Mouse (Mus musculus) MEL (cell line): ENCODE results near the gene Nkiras2. TPM values are rescaled to one million over a fixed set of nuclear protein-coding genes. Genes with fewer than 3 reads are reported as not detected.
A peak's percentile ranks its signal among the peaks of the same experiment; 100 is the strongest.

Experiments used
- DNase-seq: peaks from one replicate; pipeline ENCODE4 v3.0.0; 2011; ENCODE audit warnings: low read depth, low spot score
- H3K27ac ChIP-seq: 2 replicates; pipeline ENCODE4 v1.5.1; 2012; ENCODE audit warnings: low read depth, mild to moderate bottlenecking, control low read depth, low read length, moderate library complexity; ENCODE audit not compliant: control insufficient read depth
- H3K27me3 ChIP-seq, 2 experiments: fragments of 150-350 bp in 1 of 2; sonication (generic) in 1 of 2; 2 replicates each; pipeline ENCODE4 v1.6.1; 2012; ENCODE audit warnings: low read length in 2 of 2, mild to moderate bottlenecking in 2 of 2, improper control_type of control experiment in 1 of 2, moderate library complexity in 1 of 2; ENCODE audit not compliant: insufficient read depth in 2 of 2, control insufficient read depth in 1 of 2
- H3K36me3 ChIP-seq, 2 experiments: 2 replicates each; pipeline ENCODE4 v1.6.1; 2012 to 2014; ENCODE audit warnings: low read length in 2 of 2, improper control_type of control experiment in 1 of 2, inconsistent platforms in 1 of 2, mild to moderate bottlenecking in 1 of 2; ENCODE audit not compliant: insufficient read depth in 2 of 2, control insufficient read depth in 1 of 2
- H3K4me1 ChIP-seq, 2 experiments: fragments of 150-350 bp in 1 of 2; sonication (generic) in 1 of 2; 2 replicates each; pipeline ENCODE4 v1.6.1; 2012; ENCODE audit warnings: low read length in 2 of 2, improper control_type of control experiment in 1 of 2, mild to moderate bottlenecking in 1 of 2; ENCODE audit not compliant: insufficient read depth in 2 of 2, control insufficient read depth in 1 of 2
- H3K4me3 ChIP-seq, 2 experiments: fragments of 150-350 bp in 1 of 2; sonication (generic) in 1 of 2; 2 replicates each; pipeline ENCODE4 v1.5.1; 2012; ENCODE audit warnings: low read depth in 2 of 2, low read length in 2 of 2, mild to moderate bottlenecking in 2 of 2, moderate library complexity in 2 of 2, control low read depth in 1 of 2, improper control_type of control experiment in 1 of 2; ENCODE audit not compliant: control insufficient read depth in 1 of 2, insufficient read depth in 1 of 2
- H3K79me2 ChIP-seq: 2 replicates; pipeline ENCODE4 v1.6.1; 2012; ENCODE audit warnings: mild to moderate bottlenecking, low read length, moderate library complexity; ENCODE audit not compliant: control insufficient read depth, poor library complexity, insufficient read depth
- H3K9ac ChIP-seq: 2 replicates; pipeline ENCODE4 v1.6.1; 2012; ENCODE audit warnings: low read depth, mild to moderate bottlenecking, control low read depth, low read length, moderate library complexity; ENCODE audit not compliant: control insufficient read depth, poor library complexity, severe bottlenecking
- H3K9me3 ChIP-seq: fragments of 150-350 bp; sonication (generic); replicated peaks from 2 replicates; pipeline ENCODE4 v1.6.1; 2012; ENCODE audit warnings: mild to moderate bottlenecking, low read length, improper control_type of control experiment, moderate library complexity; ENCODE audit not compliant: insufficient read depth
- CHD1 ChIP-seq: IDR thresholded peaks from 2 replicates; pipeline ENCODE4 v1.6.1; 2012; ENCODE audit warnings: low read depth, mild to moderate bottlenecking, inconsistent platforms, low read length, improper control_type of control experiment
- CHD2 ChIP-seq: IDR thresholded peaks from 2 replicates; pipeline ENCODE4 v1.6.1; 2011; ENCODE audit warnings: low read length, improper control_type of control experiment
- CTCF ChIP-seq, 3 experiments: IDR thresholded peaks in 2 of 3; conservative IDR thresholded peaks in 1 of 3; 2 replicates each; pipeline ENCODE4 v1.5.1; 2011 to 2012; ENCODE audit warnings: low read length in 3 of 3, low read depth in 2 of 3, mild to moderate bottlenecking in 2 of 3, improper control_type of control experiment in 1 of 3, inconsistent platforms in 1 of 3, mixed read lengths in 1 of 3, moderate library complexity in 1 of 3; ENCODE audit not compliant: control insufficient read depth in 1 of 3, insufficient read depth in 1 of 3, poor library complexity in 1 of 3, severe bottlenecking in 1 of 3
- EP300 ChIP-seq, 2 experiments: IDR thresholded peaks; 2 replicates each; pipeline ENCODE4 v1.6.1; 2011; ENCODE audit warnings: improper control_type of control experiment in 2 of 2, low read length in 2 of 2, low read depth in 1 of 2, mild to moderate bottlenecking in 1 of 2
- GABPA ChIP-seq: IDR thresholded peaks from 2 replicates; pipeline ENCODE4 v1.6.1; 2012; ENCODE audit warnings: low read depth, mild to moderate bottlenecking, inconsistent platforms, low read length, improper control_type of control experiment, moderate library complexity
- HCFC1 ChIP-seq: IDR thresholded peaks from 2 replicates; pipeline ENCODE4 v1.6.1; 2012; ENCODE audit warnings: low read depth, mild to moderate bottlenecking, inconsistent platforms, low read length, improper control_type of control experiment, moderate library complexity
- JUND ChIP-seq: IDR thresholded peaks from 2 replicates; pipeline ENCODE4 v1.6.1; 2011; ENCODE audit warnings: low read depth, mild to moderate bottlenecking, improper control_type of control experiment, low read length
- KAT2A ChIP-seq: conservative IDR thresholded peaks from 2 replicates; pipeline ENCODE4 v1.6.1; 2012; ENCODE audit warnings: low read depth, low read length, improper control_type of control experiment, inconsistent platforms
- MEF2A ChIP-seq: IDR thresholded peaks from 2 replicates; pipeline ENCODE4 v1.6.1; 2014; ENCODE audit warnings: low read depth, mild to moderate bottlenecking, inconsistent platforms, low read length, improper control_type of control experiment; ENCODE audit not compliant: poor library complexity, insufficient replicate concordance, severe bottlenecking; ENCODE audit errors: extremely low read depth
- MYB ChIP-seq: IDR thresholded peaks from 2 replicates; pipeline ENCODE4 v1.6.1; 2011; ENCODE audit warnings: mild to moderate bottlenecking, low read depth, low read length, improper control_type of control experiment
- MYC ChIP-seq: IDR thresholded peaks from 2 replicates; pipeline ENCODE4 v1.6.1; 2011; ENCODE audit warnings: low read depth, mild to moderate bottlenecking, low read length, improper control_type of control experiment, moderate library complexity
- NELFE ChIP-seq: IDR thresholded peaks from 2 replicates; pipeline ENCODE4 v1.6.1; 2011; ENCODE audit warnings: low read depth, low read length, improper control_type of control experiment
- NRF1 ChIP-seq: IDR thresholded peaks from 2 replicates; pipeline ENCODE4 v1.6.1; 2014; ENCODE audit warnings: low read depth, mild to moderate bottlenecking, inconsistent platforms, low read length, improper control_type of control experiment, moderate library complexity; ENCODE audit not compliant: poor library complexity, insufficient read depth, severe bottlenecking
- POLR2A ChIP-seq, 2 experiments: IDR thresholded peaks; 2 replicates each; pipeline ENCODE4 v1.6.1; 2011 to 2012; ENCODE audit warnings: low read length in 2 of 2, mild to moderate bottlenecking in 2 of 2, control low read depth in 1 of 2, improper control_type of control experiment in 1 of 2, low read depth in 1 of 2, moderate library complexity in 1 of 2; ENCODE audit not compliant: control insufficient read depth in 1 of 2, insufficient read depth in 1 of 2, poor library complexity in 1 of 2
- POLR2AphosphoS2 ChIP-seq: IDR thresholded peaks from 2 replicates; pipeline ENCODE4 v1.6.1; 2011; ENCODE audit warnings: low read length, improper control_type of control experiment
- RAD21 ChIP-seq: IDR thresholded peaks from 2 replicates; pipeline ENCODE4 v1.6.1; 2011; ENCODE audit warnings: mild to moderate bottlenecking, low read depth, low read length, improper control_type of control experiment
- SIN3A ChIP-seq: IDR thresholded peaks from 2 replicates; pipeline ENCODE4 v1.6.1; 2012; ENCODE audit warnings: low read length, improper control_type of control experiment, inconsistent platforms
- TAL1 ChIP-seq: IDR thresholded peaks from 2 replicates; pipeline ENCODE4 v1.6.1; 2012; ENCODE audit warnings: mild to moderate bottlenecking, inconsistent platforms, low read length, moderate library complexity, mixed read lengths
- TBP ChIP-seq: IDR thresholded peaks from 2 replicates; pipeline ENCODE4 v1.8.0; 2011; ENCODE audit warnings: low read depth, low read length, improper control_type of control experiment
- TCF12 ChIP-seq: IDR thresholded peaks from 2 replicates; pipeline ENCODE4 v1.6.1; 2014; ENCODE audit warnings: low read depth, mild to moderate bottlenecking, inconsistent platforms, low read length, improper control_type of control experiment, moderate library complexity
- USF1 ChIP-seq: IDR thresholded peaks from 2 replicates; pipeline ENCODE4 v1.6.1; 2014; ENCODE audit warnings: low read depth, mild to moderate bottlenecking, inconsistent platforms, low read length, improper control_type of control experiment, moderate library complexity
- USF2 ChIP-seq, 2 experiments: IDR thresholded peaks; 2 replicates each; pipeline ENCODE4 v1.6.1; 2011 to 2012; ENCODE audit warnings: improper control_type of control experiment in 2 of 2, low read length in 2 of 2, borderline replicate concordance in 1 of 2, inconsistent platforms in 1 of 2, low read depth in 1 of 2, mild to moderate bottlenecking in 1 of 2; ENCODE audit not compliant: insufficient read depth in 1 of 2
- ZC3H11A ChIP-seq: IDR thresholded peaks from 2 replicates; pipeline ENCODE4 v1.6.1; 2012; ENCODE audit warnings: low read depth, mild to moderate bottlenecking, inconsistent platforms, low read length, improper control_type of control experiment
- ZMIZ1 ChIP-seq: IDR thresholded peaks from 2 replicates; pipeline ENCODE4 v1.6.1; 2012; ENCODE audit warnings: low read depth, mild to moderate bottlenecking, inconsistent platforms, low read length, improper control_type of control experiment, moderate library complexity
- ZNF384 ChIP-seq: IDR thresholded peaks from 2 replicates; pipeline ENCODE4 v1.6.1; 2012; ENCODE audit warnings: low read depth, mild to moderate bottlenecking, inconsistent platforms, low read length, improper control_type of control experiment
- polyA plus RNA-seq, 2 experiments: library from polyadenylated mRNA; stranded (reverse) in 1 of 2; unstranded in 1 of 2; fragments of >175 nt in 1 of 2; fragments of >200 nt in 1 of 2; gene quantifications; 2 replicates each; pipeline versions ENCODE4 v1.2.1 to v1.2.4; 2012; ENCODE audit warnings: low replicate concordance in 2 of 2, low read depth in 1 of 2; ENCODE audit not compliant: insufficient read length in 2 of 2, insufficient read depth in 1 of 2, missing spikeins in 1 of 2
- total RNA-seq: library from RNA; depleted of rRNA; stranded (reverse); fragments of 300-350 nt; gene quantifications from 2 replicates; pipeline ENCODE4 v1.2.3, GENCODE M21; 2012

Nkiras2 gene
- total and polyA plus RNA-seq, 3 experiments, result 37.1 to 49.9 TPM; not detected in 1

- TF ChIP-seq ZNF384 (no peak), MYC (no peak; the same call in 1 of the 2 replicates)
Measured at GRCm38 (mm10) chr11:100623867-100624266, 4.8 kb downstream of the Nkiras2 start (continued).

- Histone ChIP-seq H3K4me3 (no peak overlapping the region), H3K27me3 (no peaks in the 10 kb centered on the region), H3K36me3 (peaks cover 0 to 43% of the 10 kb centered on the region in 2 experiments; a peak in 2 of 4 replicates), H3K9ac (peak overlapping the region; percentile 4; the same call in 1 of the 2 replicates), H3K9me3 (no peaks in the 10 kb centered on the region), H3K4me1 (peaks cover 10 to 53% of the 10 kb centered on the region in 2 experiments), H3K27ac (peak overlapping the region; percentile 84), H3K79me2 (peaks cover 4% of the 10 kb centered on the region)
- no peak for DNase-seq
- TF ChIP-seq USF2 (IDR thresholded peaks at IDR 0.05; ENCODE audit: borderline replicate concordance in 1 of 2, insufficient read depth in 1 of 2, low read depth in 1 of 2, low read length in 2 of 2) (no peak), EP300 (IDR thresholded peaks at IDR 0.05; ENCODE audit: low read depth in 1 of 2, low read length in 2 of 2) (peak in 1 of 2 experiments; percentile 26; a peak in 1 of 4 replicates), ZC3H11A (no peak), MYC (no peak), KAT2A (no peak)
Measured at GRCm38 (mm10) chr11:100625754-100626700, 7.0 kb downstream of the Nkiras2 start.

GRCm38 (mm10) chr11:100626701-100627195 lies 7.7 kb downstream of the Nkiras2 start:
- peaks cover 0 to 43% of the 10 kb centered on the region in 2 experiments; a peak in 2 of 4 replicates for H3K36me3 ChIP-seq
- peak overlapping the region; percentile 84 for H3K27ac ChIP-seq
- peaks cover 4% of the 10 kb centered on the region for H3K79me2 ChIP-seq
- peaks cover 10 to 53% of the 10 kb centered on the region in 2 experiments for H3K4me1 ChIP-seq
- peak overlapping the region in 1 of 2 experiments; percentile 21; a peak in 1 of 4 replicates for H3K4me3 ChIP-seq
- H3K9me3 ChIP-seq, result no peaks in the 10 kb centered on the region
- peak; percentile 94 for DNase-seq
- H3K27me3 ChIP-seq, result no peaks in the 10 kb centered on the region
- peak overlapping the region; percentile 54 for H3K9ac ChIP-seq
- TF ChIP-seq ZNF384 (0 out of 2 replicates have a peak, but pooled peaks have one; percentile 5), KAT2A (no peak), NELFE (peak; percentile 65), JUND (no peak), NRF1 (no peak), SIN3A (peak; percentile 61), GABPA (no peak), MYB (no peak), CTCF (IDR thresholded peaks at IDR 0.05 in 2 of 3, conservative IDR thresholded peaks at IDR 0.05 in 1 of 3; ENCODE audit: control insufficient read depth in 1 of 3, insufficient read depth in 1 of 3, low read depth in 2 of 3, low read length in 3 of 3, poor library complexity in 1 of 3, severe bottlenecking in 1 of 3) (peak; percentile 68 to 96 (median 89)), HCFC1 (peak; percentile 81), MEF2A (no peak), TAL1 (no peak), RAD21 (peak; percentile 71), TBP (peak; percentile 93), POLR2A (IDR thresholded peaks at IDR 0.05; ENCODE audit: control insufficient read depth in 1 of 2, insufficient read depth in 1 of 2, low read depth in 1 of 2, low read length in 2 of 2, poor library complexity in 1 of 2) (peak; percentile 19 to 87; a peak in 2 of 4 replicates), TCF12 (peak; percentile 62; the same call in 1 of the 2 replicates), ZMIZ1 (peak; percentile 83; the same call in 1 of the 2 replicates), POLR2AphosphoS2 (peak; percentile 67; the same call in 1 of the 2 replicates), CHD1 (no peak), CHD2 (no peak), EP300 (IDR thresholded peaks at IDR 0.05; ENCODE audit: low read depth in 1 of 2, low read length in 2 of 2) (peak in 1 of 2 experiments; percentile 32; a peak in 2 of 4 replicates), USF1 (no peak)
